Mouse (Mus musculus): ENCODE measurements around the gene Nptn. TPM values are rescaled to one million over a fixed set of nuclear protein-coding genes. Genes with fewer than 3 reads are reported as not detected.

The Nptn gene
- polyA plus RNA-seq, 1 experiment, result 1,109 TPM

DNA sequence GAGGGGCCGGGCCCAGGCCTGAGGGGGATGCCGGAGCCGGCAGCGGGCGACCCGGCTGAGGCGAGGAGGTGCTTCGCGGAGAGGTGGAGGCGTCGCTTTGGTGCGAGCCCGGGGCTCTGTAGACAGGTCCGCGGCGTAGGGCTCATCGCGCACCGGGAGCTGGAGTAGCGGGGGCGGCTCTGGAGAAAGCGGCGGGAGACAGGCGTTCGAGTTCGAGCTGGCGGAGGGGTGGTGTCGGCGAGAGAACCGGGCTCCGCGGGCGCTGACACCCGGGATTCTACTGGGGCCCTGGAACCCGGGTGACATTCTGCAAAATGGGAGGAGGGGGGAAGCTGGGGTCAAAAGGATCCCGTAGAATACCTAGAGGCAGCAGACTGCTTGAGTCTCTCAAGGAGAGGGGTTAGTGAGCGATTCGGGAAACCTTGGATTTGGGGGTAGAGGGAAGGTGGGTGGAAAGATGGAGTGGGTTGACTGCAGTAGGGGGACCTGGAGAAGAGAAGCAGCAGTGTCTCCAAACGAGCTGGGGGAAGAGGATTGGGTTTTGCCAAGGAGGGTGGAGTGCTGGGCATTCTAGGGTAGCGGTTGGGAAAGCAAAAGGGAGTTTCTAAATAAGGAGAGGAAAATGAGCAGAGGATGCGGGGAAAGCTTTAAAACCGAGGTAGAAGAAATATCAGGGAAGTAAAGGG, 684 bp downstream of the Nptn start:
- TF ChIP-seq POLR2A (IDR thresholded peaks at IDR 0.05; ENCODE audit: extremely low read depth, insufficient read depth, low read length) (no peak), CTCF (IDR thresholded peaks at IDR 0.05; ENCODE audit: extremely low read depth, insufficient read depth, low read length) (no peak)
- peaks cover 2% of the 10 kb centered on the region; the same call in 1 of the 2 replicates for H3K4me1 ChIP-seq (ENCODE audit: control insufficient read depth, insufficient read depth, low read length)
- H3K27ac ChIP-seq (ENCODE audit: insufficient read depth, low read length), result peak overlapping the region; percentile 90
- peak overlapping the region; percentile 61 for H3K4me3 ChIP-seq (ENCODE audit: insufficient read depth, low read length)

DNA sequence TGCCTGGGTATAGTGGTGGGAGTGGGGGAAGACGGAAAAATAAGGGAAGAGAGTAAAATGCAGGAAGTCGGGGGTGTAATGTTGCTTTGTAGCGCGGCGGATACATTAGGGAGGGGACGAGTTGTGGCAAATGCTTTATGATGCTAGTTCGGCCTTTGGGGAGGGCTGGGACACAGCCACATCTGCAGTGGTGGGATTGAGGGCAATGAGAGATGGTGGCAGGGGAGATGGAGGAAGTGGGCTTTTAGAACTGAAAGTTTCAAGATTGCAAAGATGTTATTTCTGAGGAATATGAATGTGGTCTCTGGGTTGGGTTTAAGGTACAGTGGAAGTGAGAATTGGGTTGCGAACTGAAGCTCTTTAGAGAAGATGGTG, 1.2 kb downstream of the Nptn start:
- Histone ChIP-seq H3K4me3 (ENCODE audit: insufficient read depth, low read length) (peak overlapping the region; percentile 61), H3K4me1 (ENCODE audit: control insufficient read depth, insufficient read depth, low read length) (peaks cover 2% of the 10 kb centered on the region; the same call in 1 of the 2 replicates), H3K27ac (ENCODE audit: insufficient read depth, low read length) (peak overlapping the region; percentile 90; the same call in 1 of the 2 replicates)
- TF ChIP-seq CTCF (IDR thresholded peaks at IDR 0.05; ENCODE audit: extremely low read depth, insufficient read depth, low read length) (no peak), POLR2A (IDR thresholded peaks at IDR 0.05; ENCODE audit: extremely low read depth, insufficient read depth, low read length) (no peak)

DNA sequence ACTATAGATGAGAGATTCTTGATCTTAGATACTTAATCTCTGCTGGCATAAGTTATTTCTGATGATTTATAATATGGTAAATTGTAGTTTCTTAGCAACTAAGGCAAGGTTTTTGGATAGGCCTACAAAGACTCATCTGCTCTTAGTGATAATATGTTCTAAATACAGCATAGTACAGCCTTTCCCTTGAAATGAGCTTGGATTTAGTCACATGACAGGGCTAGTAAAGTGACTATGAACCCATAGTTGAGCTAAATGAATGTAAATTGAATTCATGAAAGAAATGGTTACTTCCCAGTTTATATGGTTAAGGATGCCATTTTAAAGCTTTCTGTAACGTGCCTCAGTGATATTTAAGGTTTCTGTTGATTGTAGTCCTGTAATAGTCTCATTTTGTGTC, 2.3 kb downstream of the Nptn start:
- no peak overlapping the region for H3K27ac ChIP-seq (ENCODE audit: insufficient read depth, low read length)
- TF ChIP-seq CTCF (IDR thresholded peaks at IDR 0.05; ENCODE audit: extremely low read depth, insufficient read depth, low read length) (no peak), POLR2A (IDR thresholded peaks at IDR 0.05; ENCODE audit: extremely low read depth, insufficient read depth, low read length) (no peak)
- H3K4me1 ChIP-seq (ENCODE audit: control insufficient read depth, insufficient read depth, low read length), result peaks cover 2% of the 10 kb centered on the region
- no peak overlapping the region; the same call in 1 of the 2 replicates for H3K4me3 ChIP-seq (ENCODE audit: insufficient read depth, low read length)

GRCm38 (mm10) chr9:58588657-58589056, 6.6 kb downstream of the Nptn start:
- TF ChIP-seq CTCF (IDR thresholded peaks at IDR 0.05; ENCODE audit: extremely low read depth, insufficient read depth, low read length), result no peak
- TF ChIP-seq POLR2A (IDR thresholded peaks at IDR 0.05; ENCODE audit: extremely low read depth, insufficient read depth, low read length), result no peak
- Histone ChIP-seq H3K4me1 (ENCODE audit: control insufficient read depth, insufficient read depth, low read length) (peaks cover 5% of the 10 kb centered on the region), H3K27ac (ENCODE audit: insufficient read depth, low read length) (no peak overlapping the region), H3K4me3 (ENCODE audit: insufficient read depth, low read length) (no peak overlapping the region)

GRCm38 (mm10) chr9:58595313-58595712, 13.3 kb downstream of the Nptn start:
- H3K27ac ChIP-seq (ENCODE audit: insufficient read depth, low read length), result no peak overlapping the region
- no peak overlapping the region for H3K4me3 ChIP-seq (ENCODE audit: insufficient read depth, low read length)
- TF ChIP-seq CTCF (IDR thresholded peaks at IDR 0.05; ENCODE audit: extremely low read depth, insufficient read depth, low read length), result no peak
- TF ChIP-seq POLR2A (IDR thresholded peaks at IDR 0.05; ENCODE audit: extremely low read depth, insufficient read depth, low read length), result no peak
- peaks cover 3% of the 10 kb centered on the region; the same call in 1 of the 2 replicates for H3K4me1 ChIP-seq (ENCODE audit: control insufficient read depth, insufficient read depth, low read length)

- H3K4me1 ChIP-seq (ENCODE audit: control insufficient read depth, insufficient read depth, low read length), result peaks cover 9% of the 10 kb centered on the region
- TF ChIP-seq CTCF (IDR thresholded peaks at IDR 0.05; ENCODE audit: extremely low read depth, insufficient read depth, low read length), result no peak
- no peak for TF ChIP-seq POLR2A (IDR thresholded peaks at IDR 0.05; ENCODE audit: extremely low read depth, insufficient read depth, low read length)
- no peak overlapping the region for H3K4me3 ChIP-seq (ENCODE audit: insufficient read depth, low read length)
- H3K27ac ChIP-seq (ENCODE audit: insufficient read depth, low read length), result no peak overlapping the region
These were observed 31.8 kb downstream of the Nptn start for GRCm38 (mm10) chr9:58613790-58614189.

- TF ChIP-seq CTCF (IDR thresholded peaks at IDR 0.05; ENCODE audit: extremely low read depth, insufficient read depth, low read length) (no peak), POLR2A (IDR thresholded peaks at IDR 0.05; ENCODE audit: extremely low read depth, insufficient read depth, low read length) (no peak)
- Histone ChIP-seq H3K4me3 (ENCODE audit: insufficient read depth, low read length) (no peak overlapping the region), H3K4me1 (ENCODE audit: control insufficient read depth, insufficient read depth, low read length) (peaks cover 13% of the 10 kb centered on the region), H3K27ac (ENCODE audit: insufficient read depth, low read length) (no peak overlapping the region)
These were observed 33.3 kb downstream of the Nptn start for GRCm38 (mm10) chr9:58615064-58615938.

DNA sequence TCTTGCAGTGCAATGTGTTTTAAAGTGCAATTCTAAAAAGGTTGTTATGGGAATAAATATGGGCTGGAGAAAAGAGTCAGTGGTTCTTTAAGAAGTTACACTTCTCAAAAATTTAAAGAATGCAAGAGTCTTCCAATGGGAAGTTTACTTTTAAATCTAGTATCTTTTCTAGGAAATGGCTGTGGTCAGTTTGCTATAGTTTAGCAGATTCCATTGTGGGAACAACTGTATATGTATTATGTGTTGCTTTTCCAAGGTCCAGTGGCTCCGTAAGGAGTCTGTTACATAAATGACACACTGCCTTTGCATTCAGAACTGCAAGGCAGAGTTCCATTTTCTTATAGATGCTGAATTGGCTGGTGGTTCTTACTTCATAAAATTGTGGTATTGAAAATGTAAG, 41.0 kb downstream of the Nptn start:
- no peak overlapping the region for H3K4me3 ChIP-seq (ENCODE audit: insufficient read depth, low read length)
- no peak overlapping the region for H3K27ac ChIP-seq (ENCODE audit: insufficient read depth, low read length)
- peaks cover 7% of the 10 kb centered on the region for H3K4me1 ChIP-seq (ENCODE audit: control insufficient read depth, insufficient read depth, low read length)
- TF ChIP-seq CTCF (IDR thresholded peaks at IDR 0.05; ENCODE audit: extremely low read depth, insufficient read depth, low read length) (no peak), POLR2A (IDR thresholded peaks at IDR 0.05; ENCODE audit: extremely low read depth, insufficient read depth, low read length) (no peak)

DNA sequence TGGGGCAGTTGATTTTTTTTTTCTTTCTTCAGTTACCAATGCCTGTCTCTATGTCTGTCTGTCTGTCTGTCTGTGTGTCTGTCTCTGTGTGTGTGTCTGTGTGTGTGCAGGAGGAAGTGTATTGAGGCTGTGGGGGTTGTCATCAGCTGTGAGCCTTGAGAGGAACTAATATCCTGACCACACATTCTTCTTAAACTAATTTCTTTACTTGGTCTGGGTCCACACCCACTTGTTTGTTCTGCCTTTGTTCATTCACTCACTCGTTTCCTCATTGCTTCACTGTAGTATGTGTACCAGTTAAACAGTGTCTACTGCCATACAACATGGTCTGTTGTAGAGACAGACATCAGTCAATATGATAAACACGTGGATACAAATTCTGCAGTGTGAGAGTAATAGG, 45.2 kb downstream of the Nptn start:
- H3K4me3 ChIP-seq (ENCODE audit: insufficient read depth, low read length), result no peak overlapping the region
- H3K4me1 ChIP-seq (ENCODE audit: control insufficient read depth, insufficient read depth, low read length), result no peaks in the 10 kb centered on the region
- TF ChIP-seq CTCF (IDR thresholded peaks at IDR 0.05; ENCODE audit: extremely low read depth, insufficient read depth, low read length), result no peak
- TF ChIP-seq POLR2A (IDR thresholded peaks at IDR 0.05; ENCODE audit: extremely low read depth, insufficient read depth, low read length), result no peak
- no peak overlapping the region for H3K27ac ChIP-seq (ENCODE audit: insufficient read depth, low read length)
